Mouse (Mus musculus) c-Kit-positive CD71-negative TER-119-negative erythroid progenitor cells, embryonic 14.5 days (primary cell): ENCODE data around the gene Nrp1.

ENCODE experiments used
- DNase-seq: peaks from one replicate; pipeline ENCODE4 v3.0.0-alpha.2; 2013; ENCODE audit warnings: low read depth

Gene Nrp1

DNA sequence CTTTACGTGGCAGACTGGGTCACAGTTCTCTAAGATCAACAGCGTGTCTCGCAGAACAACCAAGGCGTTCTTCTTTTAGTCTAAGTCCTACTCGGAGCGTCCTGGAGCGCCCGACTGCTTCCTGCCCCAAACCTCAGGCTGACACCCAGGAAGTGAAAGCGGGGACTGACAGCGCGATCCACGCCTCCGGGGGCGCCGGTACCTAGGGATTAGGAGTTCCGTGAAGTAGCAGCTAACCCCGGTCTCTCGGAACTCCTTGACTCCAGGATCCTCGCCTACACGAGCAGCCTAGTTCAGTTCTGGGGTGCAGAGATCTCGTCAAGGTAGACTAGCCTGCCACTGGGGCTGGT lies at the start of gene Nrp1:
Gene Nrp1 (plus strand): TSS at position 199 of the 350 bp plus-strand sequence.
- DNase-seq, result no peak

DNA sequence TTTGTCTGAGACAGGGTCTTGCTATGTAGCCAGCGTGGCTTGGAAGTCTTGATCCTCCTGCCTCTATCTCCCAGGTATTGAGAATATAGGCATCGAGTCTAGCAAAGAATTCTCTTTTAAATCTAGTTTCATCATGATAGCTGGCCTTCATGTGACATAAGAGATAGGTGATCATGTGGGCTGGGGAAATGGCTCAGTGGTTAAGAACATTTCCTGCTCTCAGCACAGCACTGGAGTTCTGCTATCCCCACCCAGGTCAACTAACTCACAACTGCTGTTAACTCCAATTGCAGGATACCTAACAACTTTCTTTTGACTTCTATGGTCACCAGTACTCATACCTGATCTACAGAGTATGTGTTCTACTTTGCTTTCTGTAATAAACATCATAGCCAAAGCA lies 37.6 kb upstream of the Nrp1 start:
- DNase-seq, result no peak

DNA sequence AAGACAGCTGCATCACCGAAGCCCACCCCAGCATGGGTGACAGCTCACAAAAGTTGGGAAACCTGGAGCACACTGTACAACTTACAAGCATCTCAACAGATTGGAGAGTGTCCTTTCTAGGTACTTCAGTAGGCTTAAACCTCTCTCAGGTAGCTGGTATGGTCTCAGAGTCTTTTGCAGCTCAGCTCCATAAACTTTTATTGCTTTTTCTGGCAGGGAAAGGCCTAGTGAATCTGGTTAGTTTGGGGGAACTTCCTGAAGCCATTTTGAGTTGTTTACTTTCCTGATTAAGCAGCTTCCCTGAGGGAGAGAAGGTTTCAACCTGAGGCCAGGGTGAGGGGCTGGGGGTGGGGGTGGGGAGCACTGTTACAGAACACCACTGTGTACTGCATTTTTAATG lies 31.1 kb upstream of the Nrp1 start:
- no peak for DNase-seq

DNA sequence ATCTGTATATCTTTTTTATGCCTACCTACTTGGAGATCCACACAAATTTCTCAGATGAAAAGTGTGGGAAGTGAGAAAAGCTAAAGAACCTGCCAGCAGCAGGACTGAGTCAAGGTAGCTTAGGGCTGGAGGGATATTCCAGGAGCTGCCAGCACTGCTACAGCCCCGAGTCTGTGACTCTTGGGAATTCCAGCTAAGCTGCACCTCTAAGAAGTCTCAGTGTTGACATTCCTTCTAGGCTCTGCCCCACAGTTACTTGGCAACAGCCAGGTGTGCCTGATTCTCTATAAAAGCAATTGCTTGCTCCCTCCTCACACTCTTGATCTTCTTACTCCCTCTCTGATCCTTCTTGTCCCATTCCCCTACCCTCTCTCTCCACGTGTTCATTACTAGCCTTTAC lies 30.5 kb upstream of the Nrp1 start:
- no peak for DNase-seq

DNA sequence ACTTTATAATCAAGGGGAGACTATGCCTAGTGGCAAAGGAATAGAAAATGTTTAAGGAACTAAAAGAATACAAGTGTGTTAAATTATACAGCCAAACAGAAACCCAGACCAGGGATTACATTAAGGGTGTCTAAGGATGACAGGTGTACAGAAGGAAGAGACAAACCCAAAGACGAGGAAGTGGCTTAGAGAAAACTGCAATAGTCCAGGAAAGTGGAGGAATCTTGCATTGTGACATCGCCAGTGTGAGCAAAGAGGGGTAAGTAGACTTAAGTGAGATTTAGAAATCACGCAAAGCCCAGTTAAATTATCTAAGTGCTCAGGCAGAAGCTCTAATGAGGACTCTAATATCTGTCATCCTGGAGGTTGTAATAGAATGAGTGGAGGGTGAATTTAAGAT lies 28.9 kb upstream of the Nrp1 start:
- DNase-seq, result no peak

DNA sequence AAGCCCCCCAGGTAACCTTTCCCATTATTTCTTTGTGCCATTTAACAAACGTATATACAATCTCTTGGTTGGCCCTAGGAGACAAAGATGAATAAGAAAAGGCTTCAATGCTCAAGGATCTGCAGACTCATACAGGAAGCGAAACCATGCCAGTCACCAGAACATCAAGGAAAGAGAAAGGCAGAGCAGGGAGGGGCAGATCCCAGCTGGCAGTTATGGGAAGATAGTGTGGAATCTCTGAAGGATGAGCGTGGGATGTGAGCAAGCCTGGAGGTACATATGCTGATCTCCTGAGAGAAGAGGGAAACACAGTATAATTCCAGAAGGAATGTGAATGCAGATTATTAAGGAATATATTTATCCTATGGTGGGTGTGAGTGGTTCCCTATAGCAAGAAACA lies 22.4 kb upstream of the Nrp1 start:
- no peak for DNase-seq

DNA sequence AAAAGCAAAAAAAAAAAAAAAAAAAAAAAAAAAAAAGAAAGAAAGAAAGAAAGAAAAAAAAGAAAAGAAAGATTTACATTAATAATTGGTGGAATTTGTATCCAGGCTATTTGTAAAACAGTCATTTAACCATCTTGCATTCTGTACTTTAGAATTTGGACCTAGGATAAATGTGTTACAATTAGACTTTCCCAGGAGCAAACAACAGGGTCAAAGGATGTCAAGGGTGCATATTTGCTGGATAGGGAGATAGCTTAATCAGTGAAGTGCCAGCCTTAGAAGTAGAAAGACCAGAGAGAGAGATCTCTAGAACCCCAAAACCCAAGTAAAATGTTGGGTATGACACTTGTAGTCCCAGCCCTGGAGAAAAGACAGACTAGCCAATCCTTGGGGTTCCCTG lies 19.5 kb upstream of the Nrp1 start:
- DNase-seq, result no peak

DNA sequence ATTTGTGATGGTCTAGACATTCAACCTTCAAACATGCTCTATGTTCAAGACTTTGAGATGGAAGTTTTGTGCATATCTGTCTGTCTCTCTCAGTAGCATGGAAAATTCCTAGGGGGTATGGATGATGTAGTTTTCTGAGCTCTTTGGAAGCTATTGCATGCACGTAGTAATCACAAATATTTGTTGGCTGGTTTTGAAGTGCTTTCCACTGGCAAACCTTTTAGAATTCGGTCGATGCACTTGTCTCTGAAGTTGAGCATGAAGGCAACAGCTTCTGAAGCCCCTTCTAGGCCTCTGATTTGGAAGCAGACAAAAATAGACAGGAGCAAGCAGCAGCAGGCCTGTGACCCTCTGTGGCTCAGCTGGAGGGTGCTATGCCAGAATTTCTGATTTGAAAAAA lies 18.9 kb upstream of the Nrp1 start:
- DNase-seq, result no peak

DNA sequence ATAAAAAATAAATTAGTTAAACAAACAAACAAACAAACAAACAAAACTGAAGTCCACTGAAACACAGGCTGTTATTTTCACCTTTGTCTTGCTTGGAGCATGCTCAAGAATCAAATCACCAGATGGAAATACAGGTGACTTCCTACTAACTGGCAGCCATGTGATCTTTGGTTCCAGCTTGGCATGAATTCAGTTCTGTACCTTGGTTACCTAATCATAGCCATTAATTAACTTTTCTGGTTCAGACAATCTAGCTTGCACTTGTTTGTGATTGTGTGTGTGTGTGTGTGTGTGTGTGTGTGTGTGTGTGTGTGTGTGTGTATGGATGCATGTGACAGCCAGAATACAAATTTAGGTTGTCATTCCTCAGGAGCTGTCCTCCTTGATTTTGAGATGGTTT lies 8.0 kb upstream of the Nrp1 start:
- no peak for DNase-seq

DNA sequence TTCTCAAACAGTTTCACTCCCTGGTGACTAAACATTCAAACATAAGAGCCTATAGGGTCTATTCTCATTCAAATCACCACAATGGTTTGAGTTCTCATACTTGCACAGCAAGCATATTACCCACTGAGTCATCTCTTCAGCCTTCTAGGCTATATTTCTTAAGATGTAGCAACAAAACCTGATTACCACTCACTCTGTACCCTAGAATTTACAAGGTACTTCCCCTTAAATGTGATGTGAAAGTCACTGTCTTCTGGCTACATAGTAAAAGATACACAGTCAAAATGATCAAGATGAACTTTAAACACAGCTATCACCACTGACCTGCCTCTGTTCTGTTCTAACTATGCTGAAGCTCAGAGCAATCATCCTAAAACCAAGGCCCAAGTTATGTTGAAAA lies 7.2 kb upstream of the Nrp1 start:
- DNase-seq, result no peak

DNA sequence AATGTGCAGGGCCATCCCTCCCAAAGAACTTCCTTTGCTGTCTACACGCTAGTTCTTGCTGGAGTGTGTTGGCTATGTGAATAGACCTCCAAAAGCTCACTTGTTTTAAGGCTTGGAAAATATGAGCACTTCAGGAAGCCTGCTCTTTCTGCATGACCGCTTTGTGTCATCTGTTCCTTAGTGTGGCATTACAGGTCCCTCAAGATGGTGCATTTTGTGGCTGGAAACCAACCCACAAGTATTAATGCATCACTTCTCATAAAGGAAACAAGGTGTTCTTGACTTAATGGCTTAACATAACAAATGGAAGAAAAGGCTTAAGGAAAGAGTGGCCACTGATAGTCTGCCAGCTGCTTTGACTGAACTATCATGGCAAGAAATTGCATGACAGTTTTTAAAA lies 5.6 kb upstream of the Nrp1 start:
- DNase-seq, result no peak

DNA sequence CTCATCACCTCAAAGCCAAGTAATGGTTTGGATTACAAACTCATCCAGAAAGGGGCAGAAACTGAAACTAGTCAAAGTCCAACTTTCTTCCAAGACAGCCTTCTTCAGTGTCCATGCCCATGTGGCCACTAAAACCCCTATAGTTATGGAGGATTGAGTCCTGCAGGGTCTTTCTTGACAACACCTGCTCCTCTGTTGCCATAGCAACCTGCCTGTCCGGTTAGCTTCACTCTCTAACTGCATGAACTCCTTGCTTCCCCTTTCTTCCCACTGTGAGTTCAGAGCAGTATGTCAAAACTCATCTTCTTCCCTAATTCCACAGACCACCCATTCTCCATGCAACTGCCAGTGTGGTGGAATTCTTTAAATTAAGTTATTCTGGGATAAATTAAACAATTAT lies 4.4 kb upstream of the Nrp1 start:
- no peak for DNase-seq

DNA sequence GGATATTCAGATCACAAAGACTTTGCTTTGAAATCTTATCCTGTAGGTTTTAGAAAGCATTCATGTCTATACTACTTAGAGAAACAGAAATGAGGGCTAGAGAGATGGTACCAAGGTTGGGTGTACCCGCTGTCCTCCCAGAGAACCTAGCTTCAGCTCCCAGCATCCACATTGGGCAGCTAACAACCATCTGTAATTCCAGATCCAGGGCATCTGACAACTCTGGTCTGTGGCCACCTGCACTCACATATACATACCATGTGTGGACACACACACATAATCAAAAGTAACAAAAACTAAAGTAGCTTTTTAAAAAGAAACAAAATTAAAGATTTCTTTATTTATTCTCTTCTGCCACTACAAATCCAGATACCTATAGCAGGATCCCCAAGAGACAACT lies 3.3 kb upstream of the Nrp1 start:
- no peak for DNase-seq

DNA sequence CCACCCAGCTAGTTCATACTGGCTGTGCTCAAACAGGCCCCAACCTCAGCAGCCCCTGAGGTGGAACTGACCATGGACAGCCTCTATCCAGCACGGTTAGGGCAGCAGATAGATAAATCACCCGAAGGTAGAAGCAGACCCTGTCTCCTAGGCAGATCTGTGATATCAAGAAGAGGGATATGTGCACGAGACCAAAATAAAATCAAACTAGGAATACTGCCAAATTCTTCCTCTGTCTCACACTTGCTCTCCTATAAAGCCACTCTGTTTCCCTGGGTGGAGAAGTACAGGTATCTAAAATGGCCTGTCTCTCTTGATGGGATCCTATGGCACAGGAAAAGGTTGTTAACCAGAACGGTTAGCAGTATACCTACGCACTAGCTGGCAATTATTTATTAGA lies 2.2 kb upstream of the Nrp1 start:
- no peak for DNase-seq

DNA sequence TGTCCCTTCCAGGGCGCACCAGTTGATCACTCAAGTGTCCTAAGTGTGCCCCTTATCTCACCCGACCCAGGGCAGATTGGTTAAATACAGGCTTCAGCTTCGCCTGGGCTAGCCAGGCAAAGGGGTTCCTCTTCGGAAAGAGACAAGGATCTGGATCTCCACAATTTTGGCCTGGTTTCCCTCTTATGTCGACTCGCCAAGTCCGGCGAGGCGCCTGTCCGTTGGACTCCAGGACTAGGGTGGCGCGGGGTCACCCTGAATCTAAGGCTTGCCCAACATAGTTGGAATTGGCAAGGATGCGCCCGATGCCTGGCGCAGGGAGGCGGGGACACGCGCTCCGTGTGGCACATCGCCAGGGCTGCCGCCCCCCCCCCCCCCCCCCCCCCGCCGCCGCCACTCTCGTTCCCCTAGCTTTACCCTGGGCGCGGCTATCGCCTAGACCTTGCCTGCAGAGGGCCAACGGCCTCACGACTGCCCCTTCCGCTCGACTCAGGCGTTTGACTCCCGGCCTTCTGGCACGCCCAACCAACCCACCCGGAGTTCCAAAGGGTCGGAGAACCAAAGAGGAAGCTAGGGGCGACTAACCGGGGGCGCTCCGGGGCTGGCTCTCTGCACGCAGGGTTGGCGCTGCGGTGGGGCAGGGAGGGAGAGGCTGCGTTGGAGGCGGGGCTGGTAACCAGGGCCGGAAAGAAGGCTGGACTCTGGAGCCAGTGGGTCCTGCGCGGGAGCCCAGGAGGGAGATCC lies 1.4 kb upstream of the Nrp1 start:
- DNase-seq, result no peak

DNA sequence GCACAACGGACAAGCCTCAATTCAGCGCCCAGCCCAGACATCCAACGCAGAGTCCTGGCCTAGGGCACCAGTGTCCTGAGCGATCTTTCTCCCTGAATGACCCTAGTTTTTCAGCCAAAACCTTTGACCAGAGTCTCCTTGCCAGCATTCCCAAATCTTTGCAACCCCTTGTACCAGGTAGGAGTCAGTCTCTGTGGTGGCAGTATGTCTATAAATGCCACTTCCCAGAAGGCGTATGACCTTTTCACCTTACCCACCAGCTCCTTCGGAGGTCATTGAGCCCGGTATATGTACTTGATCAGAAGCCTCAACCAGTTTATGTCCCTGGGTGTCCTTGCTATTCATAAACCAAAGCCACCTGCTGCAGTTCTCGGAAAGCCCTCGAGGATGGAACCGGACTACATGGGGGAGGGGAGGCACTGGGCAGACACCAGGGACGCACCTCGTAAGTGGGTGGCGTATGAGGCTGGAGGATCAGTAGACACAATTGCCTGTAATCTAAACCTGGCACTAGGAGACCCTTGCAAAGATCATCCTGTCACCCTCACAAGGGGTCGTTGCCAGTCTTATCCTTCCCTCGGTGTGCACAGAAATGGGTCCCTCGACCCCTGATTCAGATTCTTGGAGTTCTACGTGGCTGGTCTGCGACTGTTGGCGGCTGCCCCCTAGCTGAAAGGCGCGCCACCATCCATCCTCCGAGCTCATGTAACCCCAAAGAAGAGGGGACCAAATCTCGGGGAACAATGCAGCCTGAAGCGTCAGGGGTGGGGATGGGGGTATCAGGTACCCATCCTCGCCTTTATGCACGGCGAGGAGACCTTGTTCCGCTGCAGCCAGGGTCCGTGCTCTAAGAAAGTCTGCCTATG lies 631 bp upstream of the Nrp1 start:
- no peak for DNase-seq

DNA sequence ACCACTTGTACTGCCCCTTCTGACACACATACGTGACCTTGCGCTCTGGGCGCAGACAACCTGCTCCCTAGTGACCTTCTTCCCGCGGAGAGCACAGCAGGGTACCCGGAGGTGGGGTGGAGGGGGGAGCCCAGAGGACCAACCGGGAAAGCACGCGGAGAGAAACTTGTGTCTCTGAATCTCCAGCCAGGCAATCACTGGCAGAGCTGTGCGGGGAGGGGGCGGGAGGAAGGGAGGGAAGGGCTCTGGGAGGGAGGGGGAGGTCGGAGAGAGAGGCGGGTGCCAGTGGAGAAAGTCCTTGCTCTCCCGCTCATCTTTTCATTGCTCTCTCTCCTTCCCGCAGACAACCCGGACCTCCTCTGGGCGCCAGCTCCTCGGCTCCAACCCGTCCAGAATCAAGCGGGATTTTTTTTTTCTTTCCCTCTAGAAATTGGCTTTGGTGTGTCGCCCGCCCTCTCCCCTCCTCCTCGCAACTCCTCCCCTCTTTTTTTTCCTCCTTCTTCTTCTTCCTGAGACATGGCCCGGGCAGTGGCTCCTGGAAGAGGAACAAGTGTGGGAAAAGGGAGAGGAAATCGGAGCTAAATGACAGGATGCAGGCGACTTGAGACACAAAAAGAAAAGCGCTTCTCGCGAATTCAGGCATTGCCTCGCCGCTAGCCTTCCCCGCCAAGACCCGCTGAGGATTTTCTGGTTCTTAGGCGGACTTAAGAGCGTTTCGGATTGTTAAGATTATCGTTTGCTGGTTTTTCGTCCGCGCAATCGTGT lies 534 bp downstream of the Nrp1 start:
- no peak for DNase-seq

DNA sequence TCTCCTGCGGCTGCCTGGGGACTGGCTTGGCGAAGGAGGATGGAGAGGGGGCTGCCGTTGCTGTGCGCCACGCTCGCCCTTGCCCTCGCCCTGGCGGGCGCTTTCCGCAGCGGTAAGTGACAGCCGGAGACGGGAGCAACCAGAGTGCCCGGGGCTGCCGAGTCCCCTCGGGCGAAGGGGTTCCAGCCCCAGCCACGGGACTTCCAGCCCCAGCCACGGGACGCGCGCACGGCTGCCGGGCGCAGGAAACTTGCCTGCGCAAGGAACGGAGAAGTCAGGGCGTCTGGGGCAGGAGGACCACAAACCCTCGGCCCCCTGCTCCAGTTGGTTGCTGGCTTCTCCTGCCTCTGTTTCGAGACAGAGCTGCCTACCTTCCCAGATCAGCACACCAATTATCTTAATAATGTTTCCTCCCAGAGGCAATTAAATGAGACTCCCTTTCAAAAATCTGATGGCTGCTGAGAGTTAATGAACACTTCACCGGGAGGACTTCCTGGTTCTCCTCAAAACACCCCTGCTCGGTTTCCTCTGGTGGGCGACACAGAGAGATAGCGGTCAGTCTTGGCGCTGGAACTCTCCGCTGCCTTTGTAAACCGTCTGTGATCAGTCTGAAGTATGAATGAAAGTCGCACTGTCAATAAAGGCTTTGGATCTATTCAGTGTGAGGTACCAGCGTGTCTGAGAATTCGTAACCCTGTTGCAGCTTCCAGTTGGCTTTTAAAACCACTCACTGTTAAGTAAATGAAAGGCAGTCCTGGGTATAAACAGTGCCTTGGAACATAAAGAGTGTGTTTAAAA lies 1.3 kb downstream of the Nrp1 start:
- no peak for DNase-seq

DNA sequence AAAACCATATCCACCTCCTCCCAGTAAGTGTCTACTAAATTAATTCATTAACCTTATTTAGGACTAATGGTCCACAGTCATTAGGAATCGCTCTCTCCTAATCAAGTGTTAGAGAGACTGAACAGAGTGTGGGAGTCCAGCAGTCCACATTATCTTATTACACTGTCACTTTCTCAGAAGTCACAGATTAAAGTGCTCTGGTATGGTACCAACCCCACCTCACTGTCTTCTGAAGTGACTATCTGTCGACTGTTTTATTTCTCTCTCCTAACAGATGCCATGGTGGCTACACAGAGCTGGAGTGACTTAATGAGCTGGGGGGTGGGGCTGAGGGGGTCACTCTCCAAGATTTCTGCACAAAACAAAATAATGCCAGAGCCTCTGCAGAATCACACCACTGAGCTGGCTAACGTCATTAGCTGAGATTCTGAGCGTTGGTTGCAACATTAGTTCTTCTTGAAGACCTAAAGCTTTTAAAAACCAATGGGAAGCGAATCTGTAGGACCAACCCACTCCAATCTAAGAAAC lies 3.0 kb downstream of the Nrp1 start:
- no peak for DNase-seq

DNA sequence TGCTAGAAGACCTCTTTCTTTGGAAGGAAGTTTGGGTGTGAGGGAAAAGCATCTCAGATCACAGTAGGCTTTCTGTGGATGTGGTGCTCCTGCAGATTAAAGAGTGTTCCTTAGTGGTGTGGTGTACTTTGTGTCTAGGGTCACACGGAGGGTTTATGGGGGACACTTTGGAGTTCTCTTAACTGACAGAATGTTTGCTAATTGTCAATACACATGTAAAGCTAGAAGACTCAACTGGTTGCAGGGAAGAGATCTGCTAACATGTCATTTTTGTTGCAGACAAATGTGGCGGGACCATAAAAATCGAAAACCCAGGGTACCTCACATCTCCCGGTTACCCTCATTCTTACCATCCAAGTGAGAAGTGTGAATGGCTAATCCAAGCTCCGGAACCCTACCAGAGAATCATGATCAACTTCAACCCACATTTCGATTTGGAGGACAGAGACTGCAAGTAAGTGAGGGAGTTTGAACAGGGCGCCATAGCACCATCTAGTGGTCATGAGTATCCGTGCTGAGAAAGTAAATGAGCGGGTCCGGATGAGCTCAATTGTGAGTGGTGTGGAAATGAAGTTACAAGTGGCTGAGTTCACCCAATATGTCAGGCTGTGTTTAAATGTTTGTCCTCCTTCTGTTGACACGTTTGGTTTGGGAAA lies 4.7 kb downstream of the Nrp1 start:
- DNase-seq, result peak; percentile 69

DNA sequence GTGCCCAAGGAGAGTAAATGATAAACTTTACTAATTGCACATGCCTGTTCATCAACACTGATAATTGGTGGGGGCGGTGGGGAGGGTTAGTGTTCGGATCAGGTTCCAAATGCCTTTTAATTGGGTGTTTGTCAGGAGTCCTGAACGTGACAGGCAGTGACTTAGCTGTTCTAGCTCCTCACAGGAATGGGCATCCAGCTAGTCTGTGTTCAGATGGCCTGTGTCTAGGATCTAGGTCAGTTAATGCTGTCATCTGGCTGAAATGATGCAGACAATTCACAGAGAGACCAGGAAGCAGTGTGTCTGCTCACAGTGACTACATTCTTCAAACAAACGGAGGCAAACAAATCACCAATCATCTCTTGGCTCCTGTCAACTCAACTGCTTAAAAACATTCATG lies 12.1 kb downstream of the Nrp1 start:
- DNase-seq, result no peak
